Mouse (Mus musculus): ENCODE measurements at regions not wholly inside any gene's neighbourhood (a gene's known extent, or its start where the extent isn't known, plus 50 kb on each side); places are given as distances from the start of the nearest gene placed in this dataset.

- 19% methylated on average over 2 of the region's 2 CpGs for WGBS
- Histone ChIP-seq H3K9ac (ENCODE audit: low read depth, low read length) (no peak overlapping the region), H3K27me3 (ENCODE audit: control insufficient read depth, insufficient read depth, low read length) (no peaks in the 10 kb centered on the region), H3K27ac (replicated peaks; ENCODE audit: insufficient read depth, low read depth, low read length) (no peak overlapping the region), H3K4me1 (ENCODE audit: control insufficient read depth, insufficient read depth, low read length) (peaks cover 5% of the 10 kb centered on the region; the same call in 1 of the 2 replicates), H3K79me2 (ENCODE audit: control insufficient read depth, insufficient read depth, low read length) (no peaks in the 10 kb centered on the region), H3K4me3 (ENCODE audit: insufficient read depth, low read depth, low read length) (no peak overlapping the region), H3K36me3 (ENCODE audit: control insufficient read depth, insufficient read depth, low read length) (no peaks in the 10 kb centered on the region)
- TF ChIP-seq POLR2A (IDR thresholded peaks at IDR 0.05; ENCODE audit: extremely low read depth, insufficient read depth, low read length) (no peak), CTCF (IDR thresholded peaks at IDR 0.05; ENCODE audit: low read depth, low read length) (no peak)
- peak; percentile 76 for DNase-seq (ENCODE audit: extremely low read depth, low read depth, low spot score)
Measured at GRCm38 (mm10) chr12:77045956-77046355, 84.0 kb upstream of the Max start.

GRCm38 (mm10) chr12:77045356-77045755 lies 83.4 kb upstream of the Max start:
- Histone ChIP-seq H3K79me2 (ENCODE audit: control insufficient read depth, insufficient read depth, low read length) (no peaks in the 10 kb centered on the region), H3K36me3 (ENCODE audit: control insufficient read depth, insufficient read depth, low read length) (no peaks in the 10 kb centered on the region), H3K9ac (ENCODE audit: low read depth, low read length) (no peak overlapping the region), H3K4me3 (ENCODE audit: insufficient read depth, low read depth, low read length) (no peak overlapping the region), H3K4me1 (ENCODE audit: control insufficient read depth, insufficient read depth, low read length) (peaks cover 5% of the 10 kb centered on the region; the same call in 1 of the 2 replicates), H3K27ac (replicated peaks; ENCODE audit: insufficient read depth, low read depth, low read length) (no peak overlapping the region), H3K27me3 (ENCODE audit: control insufficient read depth, insufficient read depth, low read length) (no peaks in the 10 kb centered on the region)
- WGBS, result 28% methylated on average over 10 of the region's 10 CpGs
- TF ChIP-seq CTCF (IDR thresholded peaks at IDR 0.05; ENCODE audit: low read depth, low read length), result no peak
- no peak for TF ChIP-seq POLR2A (IDR thresholded peaks at IDR 0.05; ENCODE audit: extremely low read depth, insufficient read depth, low read length)
- no peak for DNase-seq (ENCODE audit: extremely low read depth, low read depth, low spot score)

GRCm38 (mm10) chr12:77042356-77042755 lies 80.4 kb upstream of the Max start:
- 95% methylated on average over 3 of the region's 4 CpGs for WGBS
- no peak overlapping the region for H3K9ac ChIP-seq (ENCODE audit: low read depth, low read length)
- no peak overlapping the region for H3K4me3 ChIP-seq (ENCODE audit: insufficient read depth, low read depth, low read length)
- H3K27ac ChIP-seq (replicated peaks; ENCODE audit: insufficient read depth, low read depth, low read length), result no peak overlapping the region
- H3K79me2 ChIP-seq (ENCODE audit: control insufficient read depth, insufficient read depth, low read length), result no peaks in the 10 kb centered on the region
- no peak for DNase-seq (ENCODE audit: extremely low read depth, low read depth, low spot score)
- H3K36me3 ChIP-seq (ENCODE audit: control insufficient read depth, insufficient read depth, low read length), result no peaks in the 10 kb centered on the region
- TF ChIP-seq POLR2A (IDR thresholded peaks at IDR 0.05; ENCODE audit: extremely low read depth, insufficient read depth, low read length) (no peak), CTCF (IDR thresholded peaks at IDR 0.05; ENCODE audit: low read depth, low read length) (no peak)
- peaks cover 5% of the 10 kb centered on the region; the same call in 1 of the 2 replicates for H3K4me1 ChIP-seq (ENCODE audit: control insufficient read depth, insufficient read depth, low read length)
- no peaks in the 10 kb centered on the region for H3K27me3 ChIP-seq (ENCODE audit: control insufficient read depth, insufficient read depth, low read length)

- H3K27me3 ChIP-seq (ENCODE audit: control insufficient read depth, insufficient read depth, low read length), result no peaks in the 10 kb centered on the region
- H3K4me1 ChIP-seq (ENCODE audit: control insufficient read depth, insufficient read depth, low read length), result peaks cover 5% of the 10 kb centered on the region; the same call in 1 of the 2 replicates
- H3K27ac ChIP-seq (replicated peaks; ENCODE audit: insufficient read depth, low read depth, low read length), result no peak overlapping the region
- DNase-seq (ENCODE audit: extremely low read depth, low read depth, low spot score), result no peak
- H3K79me2 ChIP-seq (ENCODE audit: control insufficient read depth, insufficient read depth, low read length), result no peaks in the 10 kb centered on the region
- H3K9ac ChIP-seq (ENCODE audit: low read depth, low read length), result no peak overlapping the region
- WGBS, result 70% methylated on average over 5 of the region's 5 CpGs
- TF ChIP-seq CTCF (IDR thresholded peaks at IDR 0.05; ENCODE audit: low read depth, low read length), result no peak
- TF ChIP-seq POLR2A (IDR thresholded peaks at IDR 0.05; ENCODE audit: extremely low read depth, insufficient read depth, low read length), result no peak
- H3K4me3 ChIP-seq (ENCODE audit: insufficient read depth, low read depth, low read length), result no peak overlapping the region
- H3K36me3 ChIP-seq (ENCODE audit: control insufficient read depth, insufficient read depth, low read length), result no peaks in the 10 kb centered on the region
Measured at GRCm38 (mm10) chr12:77041141-77041540, 79.1 kb upstream of the Max start.

GRCm38 (mm10) chr12:77039953-77040305 lies 77.9 kb upstream of the Max start:
- TF ChIP-seq POLR2A (IDR thresholded peaks at IDR 0.05; ENCODE audit: extremely low read depth, insufficient read depth, low read length) (no peak), CTCF (IDR thresholded peaks at IDR 0.05; ENCODE audit: low read depth, low read length) (no peak)
- Histone ChIP-seq H3K36me3 (ENCODE audit: control insufficient read depth, insufficient read depth, low read length) (no peaks in the 10 kb centered on the region), H3K9ac (ENCODE audit: low read depth, low read length) (no peak overlapping the region), H3K4me1 (ENCODE audit: control insufficient read depth, insufficient read depth, low read length) (no peaks in the 10 kb centered on the region), H3K27ac (replicated peaks; ENCODE audit: insufficient read depth, low read depth, low read length) (no peak overlapping the region), H3K79me2 (ENCODE audit: control insufficient read depth, insufficient read depth, low read length) (no peaks in the 10 kb centered on the region), H3K4me3 (ENCODE audit: insufficient read depth, low read depth, low read length) (no peak overlapping the region), H3K27me3 (ENCODE audit: control insufficient read depth, insufficient read depth, low read length) (no peaks in the 10 kb centered on the region)
- 92% methylated on average over 4 of the region's 4 CpGs for WGBS
- no peak for DNase-seq (ENCODE audit: extremely low read depth, low read depth, low spot score)

GRCm38 (mm10) chr12:77039295-77039952 lies 77.4 kb upstream of the Max start:
- H3K36me3 ChIP-seq (ENCODE audit: control insufficient read depth, insufficient read depth, low read length), result no peaks in the 10 kb centered on the region
- H3K4me3 ChIP-seq (ENCODE audit: insufficient read depth, low read depth, low read length), result no peak overlapping the region
- H3K9ac ChIP-seq (ENCODE audit: low read depth, low read length), result no peak overlapping the region
- TF ChIP-seq POLR2A (IDR thresholded peaks at IDR 0.05; ENCODE audit: extremely low read depth, insufficient read depth, low read length) (no peak), CTCF (IDR thresholded peaks at IDR 0.05; ENCODE audit: low read depth, low read length) (peak; percentile 30)
- peak; percentile 73 for DNase-seq (ENCODE audit: extremely low read depth, low read depth, low spot score)
- no peak overlapping the region for H3K27ac ChIP-seq (replicated peaks; ENCODE audit: insufficient read depth, low read depth, low read length)
- no peaks in the 10 kb centered on the region for H3K27me3 ChIP-seq (ENCODE audit: control insufficient read depth, insufficient read depth, low read length)
- no peaks in the 10 kb centered on the region for H3K79me2 ChIP-seq (ENCODE audit: control insufficient read depth, insufficient read depth, low read length)
- H3K4me1 ChIP-seq (ENCODE audit: control insufficient read depth, insufficient read depth, low read length), result no peaks in the 10 kb centered on the region
- 72% methylated on average over 17 of the region's 17 CpGs for whole genome bisulfite sequencing
